Mouse (Mus musculus): ENCODE measurements around the gene Sit1. TPM values are rescaled to one million over a fixed set of nuclear protein-coding genes. Genes with fewer than 3 reads are reported as not detected.

Gene Sit1
- polyA plus RNA-seq, 1 experiment = not detected

DNA sequence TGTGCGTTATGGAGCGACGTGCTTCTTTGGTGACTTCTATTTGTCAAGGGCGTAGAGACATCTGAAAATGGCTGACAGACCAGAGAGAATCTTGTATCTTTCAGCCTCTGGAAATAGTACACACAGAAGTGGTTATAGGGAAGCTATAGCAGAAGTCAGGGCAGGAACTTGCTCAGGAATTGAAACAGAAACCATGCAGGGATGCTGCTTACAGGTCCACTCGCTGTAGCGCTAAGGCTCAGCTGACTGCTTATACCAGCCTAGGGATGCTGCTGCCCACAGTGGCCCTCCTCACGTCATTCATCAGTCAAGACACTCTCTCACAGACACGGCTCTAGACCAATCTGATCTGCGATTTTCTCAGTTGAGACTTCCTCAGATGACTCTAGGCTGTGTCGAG, 13.2 kb downstream of the Sit1 start:
- no peak overlapping the region for H3K27ac ChIP-seq (ENCODE audit: insufficient read depth, low read length)
- no peaks in the 10 kb centered on the region for H3K36me3 ChIP-seq (ENCODE audit: control insufficient read depth, insufficient read depth, low read length, poor library complexity, severe bottlenecking)
- H3K9ac ChIP-seq (ENCODE audit: low read depth, poor library complexity, severe bottlenecking) = no peak overlapping the region
- H3K9me3 ChIP-seq (replicated peaks; ENCODE audit: control insufficient read depth, insufficient read depth, low read length, poor library complexity, severe bottlenecking) = no peaks in the 10 kb centered on the region
- TF ChIP-seq CTCF (IDR thresholded peaks at IDR 0.05; ENCODE audit: low read depth, low read length) (no peak), POLR2A (IDR thresholded peaks at IDR 0.05; ENCODE audit: insufficient read depth, low read length) (no peak)
- no peaks in the 10 kb centered on the region for H3K4me1 ChIP-seq (ENCODE audit: control insufficient read depth, insufficient read depth, low read length)
- no peak overlapping the region for H3K4me3 ChIP-seq (ENCODE audit: low read depth, low read length)
- no peaks in the 10 kb centered on the region for H3K27me3 ChIP-seq (ENCODE audit: control insufficient read depth, insufficient read depth, low read length, poor library complexity, severe bottlenecking)

- H3K27ac ChIP-seq (ENCODE audit: insufficient read depth, low read length) = no peak overlapping the region
- no peak overlapping the region for H3K4me3 ChIP-seq (ENCODE audit: low read depth, low read length)
- TF ChIP-seq CTCF (IDR thresholded peaks at IDR 0.05; ENCODE audit: low read depth, low read length) (no peak), POLR2A (IDR thresholded peaks at IDR 0.05; ENCODE audit: insufficient read depth, low read length) (no peak), EP300 (IDR thresholded peaks at IDR 0.05; ENCODE audit: insufficient read depth, low read depth, low read length) (no peak)
- no peaks in the 10 kb centered on the region for H3K27me3 ChIP-seq (ENCODE audit: control insufficient read depth, insufficient read depth, low read length, poor library complexity, severe bottlenecking)
- no peaks in the 10 kb centered on the region for H3K36me3 ChIP-seq (ENCODE audit: control insufficient read depth, insufficient read depth, low read length, poor library complexity, severe bottlenecking)
- no peak overlapping the region for H3K9ac ChIP-seq (ENCODE audit: low read depth, poor library complexity, severe bottlenecking)
- H3K4me1 ChIP-seq (ENCODE audit: control insufficient read depth, insufficient read depth, low read length) = no peaks in the 10 kb centered on the region
- no peaks in the 10 kb centered on the region; the same call in 1 of the 2 replicates for H3K9me3 ChIP-seq (replicated peaks; ENCODE audit: control insufficient read depth, insufficient read depth, low read length, poor library complexity, severe bottlenecking)
These were observed 16.7 kb downstream of the Sit1 start for GRCm38 (mm10) chr4:43466872-43467271.

DNA sequence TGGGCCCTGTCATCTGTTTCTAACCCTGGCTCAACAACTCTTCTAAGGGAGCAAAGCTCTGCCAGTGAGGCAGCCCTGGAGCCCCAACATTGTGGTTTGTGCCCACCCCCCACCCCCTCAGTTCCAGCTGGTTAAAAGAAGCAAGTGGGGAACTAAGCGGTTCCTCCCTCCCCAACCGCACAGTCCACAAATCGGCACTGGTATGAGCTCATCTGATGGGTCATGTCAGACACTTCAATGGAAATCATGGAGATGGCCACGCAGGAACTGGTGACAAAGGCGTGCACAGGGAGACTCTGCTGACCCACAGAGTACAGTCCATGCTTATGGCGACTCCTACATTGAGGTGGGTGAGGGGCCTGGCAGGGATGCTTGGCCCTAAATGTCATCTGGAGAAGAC, 17.6 kb downstream of the Sit1 start:
- H3K9ac ChIP-seq (ENCODE audit: low read depth, poor library complexity, severe bottlenecking) = no peak overlapping the region

DNA sequence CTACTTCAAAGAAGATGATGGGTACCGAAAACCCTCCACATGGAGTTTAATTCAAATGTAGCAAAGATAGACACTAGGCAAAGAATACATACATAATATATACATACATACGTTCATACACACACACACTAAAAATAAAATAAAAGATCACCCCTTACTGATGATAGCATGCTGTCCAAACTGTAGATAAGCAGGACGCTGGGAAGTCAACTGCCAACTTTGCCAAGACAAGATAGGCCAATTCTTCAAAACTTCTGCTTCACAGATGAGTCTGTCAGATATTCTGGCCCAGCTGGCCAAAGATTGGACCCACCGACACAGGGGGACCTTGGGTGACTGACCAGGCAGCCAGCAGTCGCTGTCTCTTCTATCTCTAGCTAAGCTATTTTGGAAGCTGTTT, 20.4 kb downstream of the Sit1 start:
- Histone ChIP-seq H3K27ac (ENCODE audit: insufficient read depth, low read length) (no peak overlapping the region), H3K4me3 (ENCODE audit: low read depth, low read length) (no peak overlapping the region), H3K9me3 (replicated peaks; ENCODE audit: control insufficient read depth, insufficient read depth, low read length, poor library complexity, severe bottlenecking) (no peaks in the 10 kb centered on the region; the same call in 1 of the 2 replicates), H3K36me3 (ENCODE audit: control insufficient read depth, insufficient read depth, low read length, poor library complexity, severe bottlenecking) (no peaks in the 10 kb centered on the region), H3K27me3 (ENCODE audit: control insufficient read depth, insufficient read depth, low read length, poor library complexity, severe bottlenecking) (no peaks in the 10 kb centered on the region), H3K4me1 (ENCODE audit: control insufficient read depth, insufficient read depth, low read length) (no peaks in the 10 kb centered on the region), H3K9ac (ENCODE audit: low read depth, poor library complexity, severe bottlenecking) (no peak overlapping the region)
- TF ChIP-seq CTCF (IDR thresholded peaks at IDR 0.05; ENCODE audit: low read depth, low read length) (no peak), POLR2A (IDR thresholded peaks at IDR 0.05; ENCODE audit: insufficient read depth, low read length) (no peak), EP300 (IDR thresholded peaks at IDR 0.05; ENCODE audit: insufficient read depth, low read depth, low read length) (no peak)

More for the DNA sequence above, 17.6 kb downstream of the Sit1 start:
- TF ChIP-seq CTCF (IDR thresholded peaks at IDR 0.05; ENCODE audit: low read depth, low read length) = no peak
- no peak for TF ChIP-seq POLR2A (IDR thresholded peaks at IDR 0.05; ENCODE audit: insufficient read depth, low read length)
- TF ChIP-seq EP300 (IDR thresholded peaks at IDR 0.05; ENCODE audit: insufficient read depth, low read depth, low read length) = no peak
- no peaks in the 10 kb centered on the region for H3K4me1 ChIP-seq (ENCODE audit: control insufficient read depth, insufficient read depth, low read length)
- H3K36me3 ChIP-seq (ENCODE audit: control insufficient read depth, insufficient read depth, low read length, poor library complexity, severe bottlenecking) = no peaks in the 10 kb centered on the region
- H3K27ac ChIP-seq (ENCODE audit: insufficient read depth, low read length) = no peak overlapping the region
- no peaks in the 10 kb centered on the region for H3K27me3 ChIP-seq (ENCODE audit: control insufficient read depth, insufficient read depth, low read length, poor library complexity, severe bottlenecking)
- no peaks in the 10 kb centered on the region; the same call in 1 of the 2 replicates for H3K9me3 ChIP-seq (replicated peaks; ENCODE audit: control insufficient read depth, insufficient read depth, low read length, poor library complexity, severe bottlenecking)
- no peak overlapping the region for H3K4me3 ChIP-seq (ENCODE audit: low read depth, low read length)

- H3K9ac ChIP-seq (ENCODE audit: low read depth, poor library complexity, severe bottlenecking) = no peak overlapping the region
- TF ChIP-seq CTCF (IDR thresholded peaks at IDR 0.05; ENCODE audit: low read depth, low read length) (no peak), EP300 (IDR thresholded peaks at IDR 0.05; ENCODE audit: insufficient read depth, low read depth, low read length) (no peak)
- H3K4me3 ChIP-seq (ENCODE audit: low read depth, low read length) = no peak overlapping the region
- no peaks in the 10 kb centered on the region for H3K36me3 ChIP-seq (ENCODE audit: control insufficient read depth, insufficient read depth, low read length, poor library complexity, severe bottlenecking)
- no peaks in the 10 kb centered on the region for H3K9me3 ChIP-seq (replicated peaks; ENCODE audit: control insufficient read depth, insufficient read depth, low read length, poor library complexity, severe bottlenecking)
- no peak overlapping the region for H3K27ac ChIP-seq (ENCODE audit: insufficient read depth, low read length)
- no peaks in the 10 kb centered on the region for H3K27me3 ChIP-seq (ENCODE audit: control insufficient read depth, insufficient read depth, low read length, poor library complexity, severe bottlenecking)
- H3K4me1 ChIP-seq (ENCODE audit: control insufficient read depth, insufficient read depth, low read length) = no peaks in the 10 kb centered on the region
These were observed 26.4 kb downstream of the Sit1 start for GRCm38 (mm10) chr4:43457124-43457523.

GRCm38 (mm10) chr4:43456470-43456869, 27.1 kb downstream of the Sit1 start:
- H3K27ac ChIP-seq (ENCODE audit: insufficient read depth, low read length) = no peak overlapping the region
- H3K4me1 ChIP-seq (ENCODE audit: control insufficient read depth, insufficient read depth, low read length) = no peaks in the 10 kb centered on the region
- H3K9me3 ChIP-seq (replicated peaks; ENCODE audit: control insufficient read depth, insufficient read depth, low read length, poor library complexity, severe bottlenecking) = no peaks in the 10 kb centered on the region
- H3K4me3 ChIP-seq (ENCODE audit: low read depth, low read length) = no peak overlapping the region
- TF ChIP-seq CTCF (IDR thresholded peaks at IDR 0.05; ENCODE audit: low read depth, low read length) (no peak), POLR2A (IDR thresholded peaks at IDR 0.05; ENCODE audit: insufficient read depth, low read length) (no peak), EP300 (IDR thresholded peaks at IDR 0.05; ENCODE audit: insufficient read depth, low read depth, low read length) (no peak)
- no peaks in the 10 kb centered on the region for H3K36me3 ChIP-seq (ENCODE audit: control insufficient read depth, insufficient read depth, low read length, poor library complexity, severe bottlenecking)
- H3K9ac ChIP-seq (ENCODE audit: low read depth, poor library complexity, severe bottlenecking) = no peak overlapping the region
- no peaks in the 10 kb centered on the region for H3K27me3 ChIP-seq (ENCODE audit: control insufficient read depth, insufficient read depth, low read length, poor library complexity, severe bottlenecking)
